Mouse (Mus musculus): Measurements from ENCODE around the gene Gm266. TPM values are rescaled to one million over a fixed set of nuclear protein-coding genes. Genes with fewer than 3 reads are reported as not detected.

Gm266 gene
- polyA plus RNA-seq, 1 experiment = 2.8 TPM

- Histone ChIP-seq H3K27me3 (replicated peaks; ENCODE audit: control insufficient read depth, insufficient read depth, low read length) (no peaks in the 10 kb centered on the region), H3K36me3 (ENCODE audit: control insufficient read depth, insufficient read depth, low read length) (no peaks in the 10 kb centered on the region), H3K4me3 (ENCODE audit: insufficient read depth, low read depth, low read length) (no peak overlapping the region), H3K27ac (ENCODE audit: insufficient read depth, low read depth, low read length) (no peak overlapping the region), H3K4me1 (ENCODE audit: control insufficient read depth, insufficient read depth, low read length) (peaks cover 10% of the 10 kb centered on the region; the same call in 1 of the 2 replicates)
- TF ChIP-seq CTCF (conservative IDR thresholded peaks at IDR 0.05; ENCODE audit: insufficient read depth, insufficient read length, low read depth, low read length) = no peak
- no peak for TF ChIP-seq POLR2A (IDR thresholded peaks at IDR 0.05; ENCODE audit: low read depth, low read length)
- 69% methylated on average over 3 of the region's 3 CpGs for WGBS
- no peak for DNase-seq
Observed at GRCm38 (mm10) chr12:111471721-111472120, 13.9 kb downstream of the Gm266 start.

- no peak for DNase-seq
- TF ChIP-seq CTCF (conservative IDR thresholded peaks at IDR 0.05; ENCODE audit: insufficient read depth, insufficient read length, low read depth, low read length) (no peak), POLR2A (IDR thresholded peaks at IDR 0.05; ENCODE audit: low read depth, low read length) (no peak)
- 68% methylated on average over 1 of the region's 1 CpGs for whole genome bisulfite sequencing
Observed at GRCm38 (mm10) chr12:111471119-111471518, 14.5 kb downstream of the Gm266 start.

GRCm38 (mm10) chr12:111469507-111469906 lies 16.1 kb downstream of the Gm266 start:
- peak; percentile 78 for DNase-seq
- WGBS = 6% methylated on average over 8 of the region's 8 CpGs

More at GRCm38 (mm10) chr12:111471119-111471518, 14.5 kb downstream of the Gm266 start:
- H3K27ac ChIP-seq (ENCODE audit: insufficient read depth, low read depth, low read length) = no peak overlapping the region
- H3K36me3 ChIP-seq (ENCODE audit: control insufficient read depth, insufficient read depth, low read length) = no peaks in the 10 kb centered on the region
- H3K4me3 ChIP-seq (ENCODE audit: insufficient read depth, low read depth, low read length) = no peak overlapping the region
- peaks cover 10% of the 10 kb centered on the region; the same call in 1 of the 2 replicates for H3K4me1 ChIP-seq (ENCODE audit: control insufficient read depth, insufficient read depth, low read length)
- H3K27me3 ChIP-seq (replicated peaks; ENCODE audit: control insufficient read depth, insufficient read depth, low read length) = no peaks in the 10 kb centered on the region

GRCm38 (mm10) chr12:111468206-111468605 lies 17.4 kb downstream of the Gm266 start:
- Histone ChIP-seq H3K27ac (ENCODE audit: insufficient read depth, low read depth, low read length) (no peak overlapping the region), H3K27me3 (replicated peaks; ENCODE audit: control insufficient read depth, insufficient read depth, low read length) (no peaks in the 10 kb centered on the region), H3K36me3 (ENCODE audit: control insufficient read depth, insufficient read depth, low read length) (no peaks in the 10 kb centered on the region), H3K4me1 (ENCODE audit: control insufficient read depth, insufficient read depth, low read length) (0 out of 2 replicates have a peak, but pooled peaks cover 5% of the 10 kb centered on the region), H3K4me3 (ENCODE audit: insufficient read depth, low read depth, low read length) (no peak overlapping the region)
- 67% methylated on average over 7 of the region's 7 CpGs for WGBS
- DNase-seq = no peak
- no peak for TF ChIP-seq POLR2A (IDR thresholded peaks at IDR 0.05; ENCODE audit: low read depth, low read length)
- no peak for TF ChIP-seq CTCF (conservative IDR thresholded peaks at IDR 0.05; ENCODE audit: insufficient read depth, insufficient read length, low read depth, low read length)

More at GRCm38 (mm10) chr12:111469507-111469906, 16.1 kb downstream of the Gm266 start:
- no peaks in the 10 kb centered on the region for H3K36me3 ChIP-seq (ENCODE audit: control insufficient read depth, insufficient read depth, low read length)
- TF ChIP-seq CTCF (conservative IDR thresholded peaks at IDR 0.05; ENCODE audit: insufficient read depth, insufficient read length, low read depth, low read length) (peak; percentile 89), POLR2A (IDR thresholded peaks at IDR 0.05; ENCODE audit: low read depth, low read length) (no peak)
- H3K27ac ChIP-seq (ENCODE audit: insufficient read depth, low read depth, low read length) = no peak overlapping the region
- H3K4me3 ChIP-seq (ENCODE audit: insufficient read depth, low read depth, low read length) = no peak overlapping the region
- H3K4me1 ChIP-seq (ENCODE audit: control insufficient read depth, insufficient read depth, low read length) = 0 out of 2 replicates have a peak, but pooled peaks cover 6% of the 10 kb centered on the region
- no peaks in the 10 kb centered on the region for H3K27me3 ChIP-seq (replicated peaks; ENCODE audit: control insufficient read depth, insufficient read depth, low read length)

GRCm38 (mm10) chr12:111466369-111466768 lies 19.3 kb downstream of the Gm266 start:
- TF ChIP-seq POLR2A (IDR thresholded peaks at IDR 0.05; ENCODE audit: low read depth, low read length) (no peak), CTCF (conservative IDR thresholded peaks at IDR 0.05; ENCODE audit: insufficient read depth, insufficient read length, low read depth, low read length) (no peak)
- H3K27ac ChIP-seq (ENCODE audit: insufficient read depth, low read depth, low read length) = no peak overlapping the region
- H3K4me3 ChIP-seq (ENCODE audit: insufficient read depth, low read depth, low read length) = no peak overlapping the region
- H3K27me3 ChIP-seq (replicated peaks; ENCODE audit: control insufficient read depth, insufficient read depth, low read length) = no peaks in the 10 kb centered on the region
- H3K36me3 ChIP-seq (ENCODE audit: control insufficient read depth, insufficient read depth, low read length) = no peaks in the 10 kb centered on the region
- no peak for DNase-seq
- no peaks in the 10 kb centered on the region for H3K4me1 ChIP-seq (ENCODE audit: control insufficient read depth, insufficient read depth, low read length)
- WGBS = 98% methylated on average over 3 of the region's 3 CpGs

- Histone ChIP-seq H3K4me1 (ENCODE audit: control insufficient read depth, insufficient read depth, low read length) (no peaks in the 10 kb centered on the region), H3K27ac (ENCODE audit: insufficient read depth, low read depth, low read length) (no peak overlapping the region), H3K27me3 (replicated peaks; ENCODE audit: control insufficient read depth, insufficient read depth, low read length) (no peaks in the 10 kb centered on the region), H3K36me3 (ENCODE audit: control insufficient read depth, insufficient read depth, low read length) (no peaks in the 10 kb centered on the region), H3K4me3 (ENCODE audit: insufficient read depth, low read depth, low read length) (no peak overlapping the region)
- 89% methylated on average over 7 of the region's 7 CpGs for WGBS
- TF ChIP-seq POLR2A (IDR thresholded peaks at IDR 0.05; ENCODE audit: low read depth, low read length) (no peak), CTCF (conservative IDR thresholded peaks at IDR 0.05; ENCODE audit: insufficient read depth, insufficient read length, low read depth, low read length) (no peak)
- no peak for DNase-seq
Observed at GRCm38 (mm10) chr12:111463570-111463969, 22.1 kb downstream of the Gm266 start.

DNA sequence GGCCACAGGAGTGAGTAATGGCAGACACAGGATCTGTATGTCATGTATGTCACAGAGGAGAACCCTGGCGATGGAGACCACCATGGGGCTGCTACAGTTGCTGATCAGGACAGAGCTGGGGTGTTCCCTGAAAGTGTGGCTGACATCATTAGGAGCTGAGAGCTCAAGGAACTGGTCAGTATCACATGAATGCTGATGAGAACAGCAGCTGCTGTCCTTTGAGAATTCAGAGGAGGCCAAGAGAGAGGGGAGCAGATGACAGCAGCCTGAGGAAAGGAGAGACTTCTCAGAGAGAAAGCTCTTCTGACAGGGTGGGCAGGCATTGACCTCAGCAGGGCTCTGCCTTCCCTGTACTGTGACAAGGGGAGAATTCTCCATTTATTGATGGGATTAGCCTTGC lies 27.9 kb downstream of the Gm266 start:
- 81% methylated on average over 1 of the region's 1 CpGs for WGBS
- no peak for TF ChIP-seq POLR2A (IDR thresholded peaks at IDR 0.05; ENCODE audit: low read depth, low read length)
- no peak for TF ChIP-seq CTCF (conservative IDR thresholded peaks at IDR 0.05; ENCODE audit: insufficient read depth, insufficient read length, low read depth, low read length)
- no peak overlapping the region for H3K27ac ChIP-seq (ENCODE audit: insufficient read depth, low read depth, low read length)
- no peaks in the 10 kb centered on the region for H3K36me3 ChIP-seq (ENCODE audit: control insufficient read depth, insufficient read depth, low read length)
- DNase-seq = no peak
- H3K4me1 ChIP-seq (ENCODE audit: control insufficient read depth, insufficient read depth, low read length) = peaks cover 12% of the 10 kb centered on the region
- H3K27me3 ChIP-seq (replicated peaks; ENCODE audit: control insufficient read depth, insufficient read depth, low read length) = no peaks in the 10 kb centered on the region
- H3K4me3 ChIP-seq (ENCODE audit: insufficient read depth, low read depth, low read length) = no peak overlapping the region

Data from kidney, adult 2 months (tissue).